Mouse (Mus musculus) heart, embryonic 16.5 days (tissue): Measurements from ENCODE around the gene Snap91. TPM values are rescaled to one million over a fixed set of nuclear protein-coding genes. Genes with fewer than 3 reads are reported as not detected.

ENCODE experiments used
- ATAC-seq: fragments of 200-750 bp; cut with Nextera tagmentation; replicated peaks from 2 replicates; pipeline ENCODE4 v1.8.0; 2017; ENCODE audit warnings: moderate number of reproducible peaks; ENCODE audit not compliant: insufficient read depth, low FRiP score; ENCODE audit errors: extremely low read depth
- H3K27ac ChIP-seq: fragments of 300-500 bp; sonication (generic); 2 replicates; pipeline ENCODE4 v1.5.1; 2014; ENCODE audit warnings: mild to moderate bottlenecking, low read length, control low read depth, moderate library complexity
- H3K27me3 ChIP-seq: fragments of 300-500 bp; sonication (generic); 2 replicates; pipeline ENCODE4 v1.6.1; 2014; ENCODE audit warnings: low read length, mixed read lengths; ENCODE audit not compliant: control insufficient read depth, insufficient read depth
- H3K36me3 ChIP-seq: fragments of 300-500 bp; sonication (generic); 2 replicates; pipeline ENCODE4 v1.6.1; 2014; ENCODE audit not compliant: control insufficient read depth, insufficient read depth
- H3K4me1 ChIP-seq: fragments of 300-500 bp; sonication (generic); 2 replicates; pipeline ENCODE4 v1.6.1; 2014; ENCODE audit warnings: low read length, mixed read lengths; ENCODE audit not compliant: control insufficient read depth, insufficient read depth
- H3K4me2 ChIP-seq: fragments of 300-500 bp; sonication (generic); 2 replicates; pipeline ENCODE4 v1.6.1; 2014; ENCODE audit warnings: low read depth, mild to moderate bottlenecking, control low read depth, low read length
- H3K4me3 ChIP-seq: fragments of 300-500 bp; sonication (generic); 2 replicates; pipeline ENCODE4 v1.5.1; 2014; ENCODE audit warnings: mild to moderate bottlenecking, control low read depth, low read length
- H3K9ac ChIP-seq: fragments of 300-500 bp; sonication (generic); 2 replicates; pipeline ENCODE4 v1.6.1; 2014; ENCODE audit warnings: low read length, control low read depth
- H3K9me3 ChIP-seq: fragments of 300-500 bp; sonication (generic); replicated peaks from 2 replicates; pipeline ENCODE4 v1.6.1; 2016; ENCODE audit warnings: low read length; ENCODE audit not compliant: control insufficient read depth
- WGBS: fragments of 180-500 bp; shearing (Covaris S2); extraction: QIAGEN DNeasy Blood & Tissue Kit; methylation state at CpG from one replicate; pipeline ENCODE4 v1.1.7; 2014; 5-methylcytosine and 5-hydroxymethylcytosine counted together
- polyA plus RNA-seq: library from polyadenylated mRNA; unstranded; fragments of >200 nt; fragmentation: Nextera tagmentation; extraction: Ambion mirVana; gene quantifications from 2 replicates; pipeline ENCODE4 v1.2.1, GENCODE M21; 2015

Gene Snap91
- polyA plus RNA-seq, 1 experiment from 2014 or later = 89.1 TPM

DNA sequence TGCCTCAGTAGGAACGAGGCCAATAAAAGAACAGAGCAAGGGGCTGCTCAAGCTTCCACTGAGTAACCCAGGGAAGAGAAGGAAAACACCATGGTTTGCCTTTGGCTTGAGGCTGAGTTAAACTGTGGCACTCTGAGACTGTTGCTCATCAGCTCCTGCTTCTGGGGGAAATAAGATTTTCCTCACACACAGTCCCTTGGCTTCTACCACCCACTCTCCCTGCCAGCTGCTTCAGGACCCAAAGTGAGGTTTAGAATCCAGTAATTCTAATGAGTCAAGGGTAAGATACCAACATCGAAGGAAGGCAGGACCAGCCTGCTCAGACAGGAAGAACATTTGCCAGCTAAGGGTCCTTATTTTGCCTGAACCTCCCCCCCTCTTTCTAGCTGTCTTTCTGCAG, 50.7 kb downstream of the Snap91 start:
- H3K4me1 ChIP-seq = no peaks in the 10 kb centered on the region; the same call in 1 of the 2 replicates
- H3K36me3 ChIP-seq = peaks cover 23% of the 10 kb centered on the region
- H3K9me3 ChIP-seq = no peaks in the 10 kb centered on the region
- H3K27me3 ChIP-seq = no peaks in the 10 kb centered on the region
- 61% methylated on average over 2 of the region's 2 CpGs for WGBS
- H3K4me3 ChIP-seq = no peak overlapping the region
- no peak overlapping the region for H3K27ac ChIP-seq
- no peak overlapping the region for H3K9ac ChIP-seq
- ATAC-seq = no peak
- no peak overlapping the region for H3K4me2 ChIP-seq

GRCm38 (mm10) chr9:86829034-86829433, 51.4 kb downstream of the Snap91 start:
- WGBS = 69% methylated on average over 8 of the region's 8 CpGs
- Histone ChIP-seq H3K9ac (no peak overlapping the region), H3K4me2 (no peak overlapping the region), H3K4me1 (no peaks in the 10 kb centered on the region; the same call in 1 of the 2 replicates), H3K36me3 (peaks cover 23% of the 10 kb centered on the region), H3K27me3 (no peaks in the 10 kb centered on the region), H3K27ac (no peak overlapping the region), H3K4me3 (no peak overlapping the region), H3K9me3 (no peaks in the 10 kb centered on the region)
- ATAC-seq = no peak

- no peak overlapping the region for H3K4me2 ChIP-seq
- WGBS = 80% methylated on average over 5 of the region's 5 CpGs
- no peak overlapping the region for H3K27ac ChIP-seq
- no peaks in the 10 kb centered on the region; the same call in 1 of the 2 replicates for H3K27me3 ChIP-seq
- ATAC-seq = no peak
- H3K9me3 ChIP-seq = no peaks in the 10 kb centered on the region
- H3K4me1 ChIP-seq = no peaks in the 10 kb centered on the region
- no peak overlapping the region for H3K9ac ChIP-seq
- H3K36me3 ChIP-seq = peaks cover 5% of the 10 kb centered on the region
- no peak overlapping the region for H3K4me3 ChIP-seq
Measured at GRCm38 (mm10) chr9:86819366-86819765, 61.1 kb downstream of the Snap91 start.

- Histone ChIP-seq H3K4me3 (no peak overlapping the region), H3K4me1 (no peaks in the 10 kb centered on the region), H3K27ac (no peak overlapping the region), H3K9ac (no peak overlapping the region), H3K4me2 (no peak overlapping the region), H3K27me3 (no peaks in the 10 kb centered on the region; the same call in 1 of the 2 replicates), H3K36me3 (peaks cover 10% of the 10 kb centered on the region), H3K9me3 (no peaks in the 10 kb centered on the region)
- WGBS = 65% methylated on average over 4 of the region's 4 CpGs
- no peak for ATAC-seq
Measured at GRCm38 (mm10) chr9:86817673-86818072, 62.8 kb downstream of the Snap91 start.

DNA sequence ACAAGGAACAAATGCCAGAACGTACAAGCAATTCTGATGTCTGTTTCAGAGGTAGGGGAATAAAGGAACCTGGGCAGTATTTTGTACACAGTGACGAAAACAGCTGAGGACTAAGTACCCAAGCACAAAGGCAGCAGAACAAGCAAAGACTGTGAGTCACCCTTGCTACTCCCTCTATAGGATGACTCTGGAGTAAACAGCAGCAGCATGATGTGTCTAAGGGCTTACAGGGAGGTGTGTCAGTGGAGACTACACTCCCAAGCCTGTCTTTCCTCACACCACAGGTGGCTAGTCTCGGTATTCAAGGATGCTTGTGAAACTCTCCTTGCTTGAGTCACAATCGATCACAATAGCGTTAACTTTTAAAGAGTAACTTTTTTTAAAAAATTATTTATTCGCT, 66.1 kb downstream of the Snap91 start:
- no peak overlapping the region for H3K4me2 ChIP-seq
- no peak for ATAC-seq
- no peaks in the 10 kb centered on the region for H3K9me3 ChIP-seq
- no peaks in the 10 kb centered on the region for H3K27me3 ChIP-seq
- WGBS = 78% methylated on average over 6 of the region's 6 CpGs
- H3K27ac ChIP-seq = no peak overlapping the region
- no peak overlapping the region for H3K4me3 ChIP-seq
- no peak overlapping the region for H3K9ac ChIP-seq
- H3K36me3 ChIP-seq = peaks cover 9% of the 10 kb centered on the region
- no peaks in the 10 kb centered on the region for H3K4me1 ChIP-seq

GRCm38 (mm10) chr9:86813327-86813726, 67.1 kb downstream of the Snap91 start:
- H3K4me3 ChIP-seq = no peak overlapping the region
- peaks cover 5% of the 10 kb centered on the region for H3K36me3 ChIP-seq
- ATAC-seq = no peak
- no peaks in the 10 kb centered on the region for H3K9me3 ChIP-seq
- no peaks in the 10 kb centered on the region for H3K27me3 ChIP-seq
- no peak overlapping the region for H3K4me2 ChIP-seq
- 40% methylated on average over 5 of the region's 5 CpGs for WGBS
- no peaks in the 10 kb centered on the region for H3K4me1 ChIP-seq
- H3K27ac ChIP-seq = no peak overlapping the region
- no peak overlapping the region for H3K9ac ChIP-seq

GRCm38 (mm10) chr9:86810696-86811232, 69.7 kb downstream of the Snap91 start:
- WGBS = 53% methylated on average over 5 of the region's 5 CpGs
- Histone ChIP-seq H3K4me1 (no peaks in the 10 kb centered on the region), H3K4me3 (no peak overlapping the region), H3K36me3 (peaks cover 7% of the 10 kb centered on the region), H3K27me3 (no peaks in the 10 kb centered on the region), H3K9me3 (no peaks in the 10 kb centered on the region), H3K27ac (no peak overlapping the region), H3K9ac (no peak overlapping the region), H3K4me2 (no peak overlapping the region)
- no peak for ATAC-seq

GRCm38 (mm10) chr9:86810213-86810612, 70.2 kb downstream of the Snap91 start:
- ATAC-seq = no peak
- Histone ChIP-seq H3K9me3 (no peaks in the 10 kb centered on the region), H3K4me2 (no peak overlapping the region), H3K36me3 (peaks cover 7% of the 10 kb centered on the region), H3K4me1 (no peaks in the 10 kb centered on the region), H3K27me3 (no peaks in the 10 kb centered on the region), H3K27ac (no peak overlapping the region), H3K4me3 (no peak overlapping the region), H3K9ac (no peak overlapping the region)
- 77% methylated on average over 3 of the region's 3 CpGs for WGBS

DNA sequence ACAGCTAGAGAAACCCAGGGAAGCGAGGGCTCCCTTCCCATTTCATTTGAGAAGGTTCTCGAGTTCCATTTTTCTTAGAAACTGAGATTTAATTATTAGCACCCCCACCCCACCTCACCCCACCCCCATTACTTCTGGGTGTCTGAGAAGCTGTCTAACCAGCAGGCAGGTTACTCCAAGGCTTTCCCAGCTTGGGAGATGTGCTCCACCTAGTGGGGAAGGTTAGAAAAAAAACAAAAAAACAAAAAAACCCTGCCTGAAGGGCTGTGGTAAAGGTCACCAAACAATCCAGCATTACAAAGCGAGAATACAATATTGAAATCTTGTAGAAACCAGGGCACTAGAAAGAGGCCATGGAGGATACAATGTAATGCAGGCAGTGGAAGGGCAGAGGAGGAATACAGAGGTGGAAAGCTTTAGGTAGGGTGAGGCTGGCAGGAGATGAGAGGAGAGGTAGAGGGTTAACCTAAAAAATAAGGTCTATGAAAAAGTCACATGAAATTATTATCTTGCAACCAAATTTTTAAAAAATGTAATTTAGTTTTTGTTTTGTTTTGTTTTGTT, 79.8 kb downstream of the Snap91 start:
- H3K4me2 ChIP-seq = no peak overlapping the region
- no peaks in the 10 kb centered on the region for H3K9me3 ChIP-seq
- ATAC-seq = no peak; the same call in 1 of the 2 replicates
- peaks cover 12% of the 10 kb centered on the region; the same call in 1 of the 2 replicates for H3K36me3 ChIP-seq
- no peak overlapping the region for H3K27ac ChIP-seq
- no peaks in the 10 kb centered on the region for H3K4me1 ChIP-seq
- 40% methylated on average over 3 of the region's 3 CpGs for WGBS
- H3K4me3 ChIP-seq = no peak overlapping the region
- H3K9ac ChIP-seq = no peak overlapping the region
- H3K27me3 ChIP-seq = no peaks in the 10 kb centered on the region
